Mouse (Mus musculus): ENCODE results near the gene Dtd1. TPM values are rescaled to one million over a fixed set of nuclear protein-coding genes. Genes with fewer than 3 reads are reported as not detected.

Gene Dtd1
- polyA plus RNA-seq, 1 experiment from 2014 or later, result 33.6 TPM

GRCm38 (mm10) chr2:144763706-144764105, 164.0 kb downstream of the Dtd1 start:
- WGBS, result 92% methylated on average over 9 of the region's 9 CpGs
- ATAC-seq (ENCODE audit: low FRiP score), result no peak
- no peak for DNase-seq (ENCODE audit: low spot score)

GRCm38 (mm10) chr2:144764116-144764788, 164.6 kb downstream of the Dtd1 start:
- Histone ChIP-seq H3K36me3 (ENCODE audit: control insufficient read depth, insufficient read depth, low read length) (no peaks in the 10 kb centered on the region), H3K27me3 (ENCODE audit: control insufficient read depth, insufficient read depth, low read length) (no peaks in the 10 kb centered on the region), H3K9me3 (ENCODE audit: control insufficient read depth, low read length) (no peaks in the 10 kb centered on the region; the same call in 1 of the 2 replicates), H3K4me1 (replicated peaks; ENCODE audit: control insufficient read depth, insufficient read depth, low read length) (no peaks in the 10 kb centered on the region), H3K4me3 (ENCODE audit: low read depth, low read length) (no peak overlapping the region), H3K9ac (ENCODE audit: low read depth, low read length) (no peak overlapping the region), H3K27ac (ENCODE audit: low read depth, low read length) (no peak overlapping the region), H3K4me2 (replicated peaks; ENCODE audit: low read depth, low read length) (no peak overlapping the region)
- no peak for DNase-seq (ENCODE audit: low spot score)
- 83% methylated on average over 7 of the region's 7 CpGs for WGBS
- ATAC-seq (ENCODE audit: low FRiP score), result no peak

More at GRCm38 (mm10) chr2:144763706-144764105, 164.0 kb downstream of the Dtd1 start:
- Histone ChIP-seq H3K4me1 (replicated peaks; ENCODE audit: control insufficient read depth, insufficient read depth, low read length) (no peaks in the 10 kb centered on the region), H3K9me3 (ENCODE audit: control insufficient read depth, low read length) (no peaks in the 10 kb centered on the region; the same call in 1 of the 2 replicates), H3K4me3 (ENCODE audit: low read depth, low read length) (no peak overlapping the region), H3K27ac (ENCODE audit: low read depth, low read length) (no peak overlapping the region), H3K27me3 (ENCODE audit: control insufficient read depth, insufficient read depth, low read length) (no peaks in the 10 kb centered on the region), H3K36me3 (ENCODE audit: control insufficient read depth, insufficient read depth, low read length) (no peaks in the 10 kb centered on the region), H3K4me2 (replicated peaks; ENCODE audit: low read depth, low read length) (no peak overlapping the region), H3K9ac (ENCODE audit: low read depth, low read length) (no peak overlapping the region)

- ATAC-seq (ENCODE audit: low FRiP score) (no peak), DNase-seq (ENCODE audit: low spot score) (no peak)
- H3K4me2 ChIP-seq (replicated peaks; ENCODE audit: low read depth, low read length), result no peak overlapping the region
- H3K9me3 ChIP-seq (ENCODE audit: control insufficient read depth, low read length), result no peaks in the 10 kb centered on the region; the same call in 1 of the 2 replicates
- H3K27ac ChIP-seq (ENCODE audit: low read depth, low read length), result no peak overlapping the region
- WGBS, result 97% methylated on average over 5 of the region's 5 CpGs
- no peaks in the 10 kb centered on the region for H3K36me3 ChIP-seq (ENCODE audit: control insufficient read depth, insufficient read depth, low read length)
- H3K27me3 ChIP-seq (ENCODE audit: control insufficient read depth, insufficient read depth, low read length), result no peaks in the 10 kb centered on the region
- no peak overlapping the region for H3K4me3 ChIP-seq (ENCODE audit: low read depth, low read length)
- H3K4me1 ChIP-seq (replicated peaks; ENCODE audit: control insufficient read depth, insufficient read depth, low read length), result no peaks in the 10 kb centered on the region
- H3K9ac ChIP-seq (ENCODE audit: low read depth, low read length), result no peak overlapping the region
Observed at GRCm38 (mm10) chr2:144765219-144765618, 165.5 kb downstream of the Dtd1 start.

GRCm38 (mm10) chr2:144768375-144769117, 168.8 kb downstream of the Dtd1 start:
- Histone ChIP-seq H3K4me2 (replicated peaks; ENCODE audit: low read depth, low read length) (no peak overlapping the region), H3K9ac (ENCODE audit: low read depth, low read length) (no peak overlapping the region), H3K36me3 (ENCODE audit: control insufficient read depth, insufficient read depth, low read length) (no peaks in the 10 kb centered on the region), H3K4me3 (ENCODE audit: low read depth, low read length) (no peak overlapping the region), H3K9me3 (ENCODE audit: control insufficient read depth, low read length) (no peaks in the 10 kb centered on the region; the same call in 1 of the 2 replicates), H3K27ac (ENCODE audit: low read depth, low read length) (no peak overlapping the region), H3K4me1 (replicated peaks; ENCODE audit: control insufficient read depth, insufficient read depth, low read length) (no peaks in the 10 kb centered on the region), H3K27me3 (ENCODE audit: control insufficient read depth, insufficient read depth, low read length) (no peaks in the 10 kb centered on the region)
- ATAC-seq (ENCODE audit: low FRiP score) (no peak), DNase-seq (ENCODE audit: low spot score) (no peak)
- WGBS, result 84% methylated on average over 3 of the region's 3 CpGs

- H3K4me3 ChIP-seq (ENCODE audit: low read depth, low read length), result no peak overlapping the region
- ATAC-seq (ENCODE audit: low FRiP score) (0 out of 2 replicates have a peak, but pooled peaks have one; percentile 43), DNase-seq (ENCODE audit: low spot score) (no peak)
- H3K27ac ChIP-seq (ENCODE audit: low read depth, low read length), result no peak overlapping the region
- no peaks in the 10 kb centered on the region; the same call in 1 of the 2 replicates for H3K9me3 ChIP-seq (ENCODE audit: control insufficient read depth, low read length)
- no peak overlapping the region for H3K4me2 ChIP-seq (replicated peaks; ENCODE audit: low read depth, low read length)
- H3K9ac ChIP-seq (ENCODE audit: low read depth, low read length), result no peak overlapping the region
- no peaks in the 10 kb centered on the region for H3K36me3 ChIP-seq (ENCODE audit: control insufficient read depth, insufficient read depth, low read length)
- WGBS, result 83% methylated on average over 2 of the region's 2 CpGs
- H3K4me1 ChIP-seq (replicated peaks; ENCODE audit: control insufficient read depth, insufficient read depth, low read length), result no peaks in the 10 kb centered on the region
- H3K27me3 ChIP-seq (ENCODE audit: control insufficient read depth, insufficient read depth, low read length), result no peaks in the 10 kb centered on the region
Observed at GRCm38 (mm10) chr2:144769118-144769496, 169.4 kb downstream of the Dtd1 start.

- Histone ChIP-seq H3K4me2 (replicated peaks; ENCODE audit: low read depth, low read length) (no peak overlapping the region), H3K4me1 (replicated peaks; ENCODE audit: control insufficient read depth, insufficient read depth, low read length) (no peaks in the 10 kb centered on the region), H3K9me3 (ENCODE audit: control insufficient read depth, low read length) (no peaks in the 10 kb centered on the region; the same call in 1 of the 2 replicates), H3K27ac (ENCODE audit: low read depth, low read length) (no peak overlapping the region), H3K4me3 (ENCODE audit: low read depth, low read length) (no peak overlapping the region), H3K9ac (ENCODE audit: low read depth, low read length) (no peak overlapping the region), H3K27me3 (ENCODE audit: control insufficient read depth, insufficient read depth, low read length) (no peaks in the 10 kb centered on the region), H3K36me3 (ENCODE audit: control insufficient read depth, insufficient read depth, low read length) (no peaks in the 10 kb centered on the region)
- WGBS, result 62% methylated on average over 3 of the region's 3 CpGs
- ATAC-seq (ENCODE audit: low FRiP score) (peak; percentile 46; the same call in 1 of the 2 replicates), DNase-seq (ENCODE audit: low spot score) (no peak)
Observed at GRCm38 (mm10) chr2:144769556-144769955, 169.9 kb downstream of the Dtd1 start.

DNA sequence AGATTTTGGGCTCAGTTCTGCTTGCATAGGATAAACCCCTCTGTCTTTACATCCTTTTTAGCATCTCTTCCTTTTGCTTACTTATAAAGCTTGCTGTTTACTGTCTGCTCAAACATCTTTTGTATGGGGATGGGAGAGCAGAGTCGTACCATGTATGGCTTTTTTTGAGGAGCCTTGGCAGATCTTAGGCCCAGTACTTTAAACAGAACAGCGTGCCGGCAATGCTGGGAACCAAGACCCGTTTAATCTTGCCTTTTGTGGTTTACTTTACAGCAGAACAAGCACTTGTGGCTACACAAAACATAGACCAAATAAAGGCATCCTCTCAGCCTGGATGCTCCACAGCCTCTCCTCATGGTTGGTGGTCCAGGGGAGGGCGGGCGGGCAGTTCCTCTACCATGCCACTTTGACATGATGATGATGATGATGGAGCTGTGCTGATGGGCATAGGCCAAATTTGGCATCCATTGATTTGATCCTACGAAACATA, 170.8 kb downstream of the Dtd1 start:
- Histone ChIP-seq H3K4me1 (replicated peaks; ENCODE audit: control insufficient read depth, insufficient read depth, low read length) (no peaks in the 10 kb centered on the region), H3K9ac (ENCODE audit: low read depth, low read length) (no peak overlapping the region), H3K4me2 (replicated peaks; ENCODE audit: low read depth, low read length) (no peak overlapping the region), H3K36me3 (ENCODE audit: control insufficient read depth, insufficient read depth, low read length) (no peaks in the 10 kb centered on the region), H3K27ac (ENCODE audit: low read depth, low read length) (no peak overlapping the region), H3K9me3 (ENCODE audit: control insufficient read depth, low read length) (no peaks in the 10 kb centered on the region; the same call in 1 of the 2 replicates), H3K27me3 (ENCODE audit: control insufficient read depth, insufficient read depth, low read length) (no peaks in the 10 kb centered on the region), H3K4me3 (ENCODE audit: low read depth, low read length) (no peak overlapping the region)
- ATAC-seq (ENCODE audit: low FRiP score) (no peak), DNase-seq (ENCODE audit: low spot score) (no peak)
- 90% methylated on average over 7 of the region's 7 CpGs for WGBS

DNA sequence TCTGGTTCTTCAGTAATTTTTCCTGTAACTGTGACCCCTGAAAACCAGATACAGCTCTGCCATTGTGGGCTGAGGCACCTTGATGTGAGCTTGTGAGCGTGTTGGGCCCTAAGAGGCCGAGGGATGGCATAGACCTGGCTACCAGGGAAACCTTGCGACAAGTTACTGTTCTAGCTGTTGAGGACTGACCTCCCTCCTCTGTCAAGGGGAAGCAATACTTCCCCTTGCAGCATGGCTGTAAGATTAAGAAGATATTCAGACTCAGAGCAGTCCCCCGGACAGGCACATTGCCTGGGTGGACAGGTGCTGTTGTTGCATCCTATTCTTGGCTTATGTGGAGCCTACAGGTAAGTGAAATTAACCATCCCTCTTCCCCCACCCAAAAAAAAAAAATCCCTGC, 172.1 kb downstream of the Dtd1 start:
- ATAC-seq (ENCODE audit: low FRiP score) (no peak), DNase-seq (ENCODE audit: low spot score) (no peak)
- no peaks in the 10 kb centered on the region for H3K27me3 ChIP-seq (ENCODE audit: control insufficient read depth, insufficient read depth, low read length)
- H3K4me3 ChIP-seq (ENCODE audit: low read depth, low read length), result no peak overlapping the region
- no peak overlapping the region for H3K4me2 ChIP-seq (replicated peaks; ENCODE audit: low read depth, low read length)
- WGBS, result 83% methylated on average over 4 of the region's 4 CpGs
- no peaks in the 10 kb centered on the region for H3K4me1 ChIP-seq (replicated peaks; ENCODE audit: control insufficient read depth, insufficient read depth, low read length)
- no peaks in the 10 kb centered on the region for H3K36me3 ChIP-seq (ENCODE audit: control insufficient read depth, insufficient read depth, low read length)
- H3K9ac ChIP-seq (ENCODE audit: low read depth, low read length), result no peak overlapping the region
- no peak overlapping the region for H3K27ac ChIP-seq (ENCODE audit: low read depth, low read length)
- H3K9me3 ChIP-seq (ENCODE audit: control insufficient read depth, low read length), result no peaks in the 10 kb centered on the region

Data from hindbrain, embryonic 11.5 days (tissue).